Comparison of ENCODE assay signal across 13 mouse cellular contexts in genomic region chr17:36113979-36114593, GRCm38 (mm10). TPM values are rescaled to one million over a fixed set of nuclear protein-coding genes. Genes with fewer than 3 reads are reported as not detected.
DNase-seq lines count a peak whose midpoint lies in the region; ATAC-seq lines count a peak whose summit lies in the region.
"Not testable (repeated sequence)": the region's sequence is repeated elsewhere in the genome, so short reads cannot be mapped to it uniquely, and the experiment has no call there.
"Had no signal": no experiment of that assay in that cellular context is flagged by ENCODE, and none has a peak within 500 bp of the region (broad histone marks: within the 10 kb centered on the region; RNA-seq: fewer than 3 reads in every experiment).

No protein-coding gene starts in this region.

- not testable (repeated sequence) for H3K4me2 ChIP-seq in liver, embryonic 11.5 days; midbrain, embryonic 16.5 days (ENCODE audit: low read length)

- H3K27ac ChIP-seq in liver, embryonic 11.5 days (ENCODE audit: low read depth, low read length); midbrain, embryonic 16.5 days (ENCODE audit: low read length): not testable (repeated sequence)

- not testable (repeated sequence) for H3K36me3 ChIP-seq in liver, embryonic 11.5 days (ENCODE audit: control insufficient read depth, insufficient read depth, low read length); midbrain, embryonic 16.5 days (ENCODE audit: control insufficient read depth, insufficient read depth, low read length)

- H3K4me1 ChIP-seq in liver, embryonic 11.5 days (replicated peaks; ENCODE audit: control insufficient read depth, insufficient read depth, low read length); midbrain, embryonic 16.5 days (ENCODE audit: control insufficient read depth, insufficient read depth, low read length): not testable (repeated sequence)

- peaks cover 24% of the 10 kb centered on the region for H3K27me3 ChIP-seq in liver, embryonic 11.5 days (replicated peaks; ENCODE audit: control insufficient read depth, insufficient read depth, low read length)
- not testable (repeated sequence) for H3K27me3 ChIP-seq in midbrain, embryonic 16.5 days (ENCODE audit: control insufficient read depth, insufficient read depth, low read depth, low read length)

- H3K9me3 ChIP-seq in liver, embryonic 11.5 days (ENCODE audit: control insufficient read depth, low read length); midbrain, embryonic 16.5 days (replicated peaks; ENCODE audit: control insufficient read depth, low read length, poor library complexity, severe bottlenecking): not testable (repeated sequence)

- 15% methylated on average over 6 of the region's 6 CpGs for WGBS in liver, embryonic 11.5 days
- 16% methylated on average over 6 of the region's 6 CpGs for WGBS in midbrain, embryonic 16.5 days

- not testable (repeated sequence) for H3K9ac ChIP-seq in liver, embryonic 11.5 days (ENCODE audit: low read depth, low read length); midbrain, embryonic 16.5 days (ENCODE audit: low read depth, low read length)

- H3K4me3 ChIP-seq in liver, embryonic 11.5 days (ENCODE audit: low read depth, low read length); midbrain, embryonic 16.5 days (ENCODE audit: low read depth, low read length): not testable (repeated sequence)

- peak; percentile 61; the same call in 1 of the 2 replicates for ATAC-seq in liver, embryonic 11.5 days (replicated peaks; ENCODE audit: low FRiP score)
- 0 out of 2 replicates have a peak, but pooled peaks have one; percentile 27 for ATAC-seq in midbrain, embryonic 16.5 days

- peak; percentile 58 for DNase-seq in 416B (ENCODE audit: low read depth)
- DNase-seq in adrenal gland, postnatal 10 days = peak; percentile 50
- DNase-seq in embryo, embryonic 10 days (ENCODE audit: low spot score) = peak; percentile 53
- peak; percentile 42 for DNase-seq in gastrocnemius, postnatal 10 days
- peak; percentile 28 to 54 for DNase-seq in kidney, adult 8-10 months
- DNase-seq in liver, embryonic 11.5 days (ENCODE audit: low spot score) = not testable (repeated sequence)
- peak; percentile 33 to 73 for DNase-seq in spleen, postnatal 4 days (ENCODE audit: low spot score in 2 of 2)

RNA-seq across cellular contexts. Expression of gene Gm19684, which starts 7.4 kb away (rescaled TPM):
- not detected for total RNA-seq in adrenal gland, postnatal 10 days (2021)
- not detected for total RNA-seq in gastrocnemius, postnatal 10 days (2021)
- not detected in 2 replicates for polyA plus RNA-seq in liver, embryonic 11.5 days (2014; fragmentation: Nextera tagmentation; extraction: Ambion mirVana)
- polyA plus RNA-seq in midbrain, embryonic 16.5 days (2015; fragmentation: Nextera tagmentation; extraction: Ambion mirVana) = not detected in 2 replicates
- total RNA-seq: layer of hippocampus, postnatal 25 days had no signal
- polyA plus RNA-seq: embryonic facial prominence, embryonic 12.5 days; heart, embryonic 11.5 days; neural tube, embryonic 12.5 days had no signal

RNA-seq across cellular contexts. Expression of gene Gm7030, which starts 15.1 kb away (rescaled TPM):
- not detected for total RNA-seq in adrenal gland, postnatal 10 days (2021)
- total RNA-seq in gastrocnemius, postnatal 10 days (2021) = not detected
- polyA plus RNA-seq in liver, embryonic 11.5 days (2014; fragmentation: Nextera tagmentation; extraction: Ambion mirVana) = not detected in 2 replicates
- not detected in 2 replicates for polyA plus RNA-seq in midbrain, embryonic 16.5 days (2015; fragmentation: Nextera tagmentation; extraction: Ambion mirVana)
- total RNA-seq: layer of hippocampus, postnatal 25 days had no signal
- polyA plus RNA-seq: embryonic facial prominence, embryonic 12.5 days; heart, embryonic 11.5 days; neural tube, embryonic 12.5 days; urinary bladder, adult 2 months had no signal

RNA-seq across cellular contexts. Expression of gene Gm8909, which starts 54.3 kb away (rescaled TPM):
- total RNA-seq in adrenal gland, postnatal 10 days (2021) = under 1 TPM in 1 of 2 experiments, not detected in 1; 0.33 TPM
- total RNA-seq in gastrocnemius, postnatal 10 days (2021) = not detected
- 0.25 and 0.31 TPM in 2 replicates for polyA plus RNA-seq in liver, embryonic 11.5 days (2014; fragmentation: Nextera tagmentation; extraction: Ambion mirVana)
- not detected in 2 replicates for polyA plus RNA-seq in midbrain, embryonic 16.5 days (2015; fragmentation: Nextera tagmentation; extraction: Ambion mirVana)
- total RNA-seq: layer of hippocampus, postnatal 25 days had no signal
- polyA plus RNA-seq: embryonic facial prominence, embryonic 12.5 days; heart, embryonic 11.5 days; urinary bladder, adult 2 months had no signal

RNA-seq across cellular contexts. Expression of gene Gm11127, which starts 55.9 kb away (rescaled TPM):
- 1 to 10 TPM; 2.4 to 2.5 TPM for total RNA-seq in adrenal gland, postnatal 10 days (2021)
- 1 to 10 TPM; 1.6 to 2.0 TPM for total RNA-seq in gastrocnemius, postnatal 10 days (2021)
- not detected in 2 replicates for polyA plus RNA-seq in liver, embryonic 11.5 days (2014; fragmentation: Nextera tagmentation; extraction: Ambion mirVana)
- polyA plus RNA-seq in midbrain, embryonic 16.5 days (2015; fragmentation: Nextera tagmentation; extraction: Ambion mirVana) = not detected in 2 replicates
- polyA plus RNA-seq: embryonic facial prominence, embryonic 12.5 days; heart, embryonic 11.5 days; neural tube, embryonic 12.5 days had no signal
